Mouse (Mus musculus) embryonic fibroblast, embryonic 13.5 days (primary cell): ENCODE measurements around the gene Vwa3b.

Source experiments
- CTCF ChIP-seq: IDR thresholded peaks from 2 replicates; pipeline ENCODE4 v1.5.1; 2011; ENCODE audit warnings: mild to moderate bottlenecking, control low read depth, low read length, moderate library complexity, borderline replicate concordance; ENCODE audit not compliant: insufficient read depth
- POLR2A ChIP-seq: IDR thresholded peaks from 2 replicates; pipeline ENCODE4 v1.6.1; 2011; ENCODE audit warnings: low read depth, mild to moderate bottlenecking, control low read depth, low read length, moderate library complexity

DNA sequence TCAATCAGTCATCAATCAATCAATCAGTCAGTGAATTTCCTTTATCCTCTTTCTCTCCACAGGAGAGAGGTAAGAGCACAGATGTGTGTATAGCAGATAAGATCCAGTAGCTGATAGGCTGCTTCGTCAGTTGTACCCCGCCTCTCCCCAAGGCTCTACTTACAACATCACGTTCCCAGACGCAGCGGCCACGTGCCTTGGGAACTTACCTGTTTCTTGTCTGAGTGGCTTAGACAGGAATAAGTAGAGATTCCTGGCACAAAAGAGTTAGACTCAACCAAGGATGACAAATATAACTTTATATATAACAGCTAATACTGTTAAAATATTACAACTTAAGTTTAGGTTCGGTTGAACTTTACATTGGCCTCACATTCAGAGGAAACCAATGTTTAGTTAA lies 12.7 kb upstream of the Vwa3b start:
- no peak for TF ChIP-seq CTCF
- no peak for TF ChIP-seq POLR2A
